Mouse (Mus musculus): Measurements from ENCODE around the gene Als2.

DNA sequence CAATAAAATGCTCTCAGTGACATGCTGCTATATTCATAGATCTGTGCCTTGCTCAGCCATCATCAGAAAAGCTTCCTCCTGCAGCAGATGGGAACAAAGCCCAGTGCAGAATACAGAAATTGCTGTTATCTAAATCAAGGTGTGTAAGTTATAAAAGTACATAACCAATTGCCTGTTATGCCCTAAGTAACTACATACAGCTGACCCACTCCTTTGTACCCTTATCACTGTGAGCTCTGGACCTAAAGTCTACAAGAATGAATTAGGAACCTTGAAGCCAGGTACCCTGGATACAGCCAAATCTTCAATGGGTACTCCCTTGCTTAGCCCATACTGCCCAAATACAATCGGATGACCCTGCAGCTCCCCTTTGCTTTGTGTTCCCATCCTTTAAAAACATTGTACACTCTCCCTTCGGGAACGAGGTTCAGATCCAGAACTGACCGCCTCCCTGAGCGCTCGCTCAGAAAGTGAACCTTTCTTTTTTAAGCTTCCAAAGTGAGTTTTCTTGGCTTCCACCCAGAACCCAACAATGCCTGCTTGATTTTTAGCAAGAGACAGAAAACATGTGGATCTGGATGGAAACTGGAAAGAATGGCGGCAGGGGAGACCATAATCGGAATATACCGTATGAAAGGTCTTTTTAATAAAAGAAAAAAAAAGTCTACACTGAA is 70.7 kb downstream of the Als2 start:
- TF ChIP-seq CTCF (IDR thresholded peaks at IDR 0.05) (no peak), EP300 (IDR thresholded peaks at IDR 0.05) (no peak)

All from lung, postnatal 0 days (tissue).